Mouse (Mus musculus): ENCODE measurements around the gene Stra8. TPM values are rescaled to one million over a fixed set of nuclear protein-coding genes. Genes with fewer than 3 reads are reported as not detected.

Stra8 gene
- total and polyA plus RNA-seq, 2 experiments from 2014 or later = not detected

DNA sequence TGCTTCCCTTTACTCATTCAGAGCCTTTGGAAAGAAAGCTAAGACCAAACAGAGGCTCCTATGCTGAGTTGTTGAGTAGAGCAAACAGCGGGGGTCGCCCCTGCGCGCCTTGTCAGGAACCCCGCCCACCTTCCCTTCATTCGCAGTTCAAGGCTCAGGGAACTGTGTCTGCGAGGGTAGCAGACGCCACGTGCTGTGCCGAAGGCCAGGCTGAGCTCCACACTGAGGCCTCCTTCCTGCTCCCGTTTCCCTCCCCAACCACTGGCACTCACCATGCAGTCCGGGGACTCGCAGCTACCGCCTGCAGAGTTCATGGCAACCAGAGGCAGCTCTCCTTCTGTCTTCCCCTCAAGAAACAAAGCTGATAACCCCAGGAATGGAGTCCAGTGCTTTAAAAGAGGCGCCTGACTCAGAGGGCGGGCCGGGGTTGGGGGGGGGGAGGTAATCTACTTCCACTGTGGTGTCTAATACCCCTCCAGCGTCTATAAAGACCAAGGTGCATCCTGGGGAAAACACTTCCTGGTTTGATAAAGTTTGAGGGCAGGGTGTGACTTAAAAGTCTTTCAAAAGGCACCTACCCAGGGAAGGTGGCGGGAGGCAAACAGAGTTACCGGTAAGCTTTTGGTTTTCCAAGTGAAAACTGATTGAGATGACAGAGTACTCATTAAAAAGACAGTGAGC lies 68.3 kb downstream of the Stra8 start, which contains the start of gene Slc23a4:
Gene Slc23a4, minus strand, starts transcription at position 324 of the 681 bp plus-strand sequence.
- no peak for DNase-seq (ENCODE audit: low spot score)
- Histone ChIP-seq H3K36me3 (ENCODE audit: insufficient read depth, low read length) (no peaks in the 10 kb centered on the region), H3K27me3 (ENCODE audit: insufficient read depth, low read length) (no peaks in the 10 kb centered on the region), H3K27ac (ENCODE audit: low read depth, low read length) (no peak within 1 kb of the TSS), H3K4me2 (ENCODE audit: low read depth, low read length, poor library complexity, severe bottlenecking) (no peak within 1 kb of the TSS), H3K9ac (replicated peaks; ENCODE audit: low read length, poor library complexity, severe bottlenecking) (no peak within 1 kb of the TSS), H3K4me1 (ENCODE audit: insufficient read depth, low read length) (no peaks in the 10 kb centered on the region), H3K4me3 (ENCODE audit: low read depth, low read length) (no peak within 1 kb of the TSS), H3K9me3 (ENCODE audit: low read length) (no peaks in the 10 kb centered on the region)
- TF ChIP-seq CTCF (IDR thresholded peaks at IDR 0.05) = 0 out of 2 replicates have a peak, but pooled peaks have one; percentile 3
- WGBS = 10% methylated on average over 20 of the region's 20 CpGs
- no peak for ATAC-seq (ENCODE audit: low FRiP score)

Other genes with a start within 250 kb of the Stra8 start
- gene Agbl3, start 139.7 kb upstream of the Stra8 start, total RNA-seq (2014; rRNA removed) = 20.7 and 23.7 TPM in 2 replicates
- 23.3 and 25.0 TPM in 2 replicates for gene Agbl3, start 139.7 kb upstream of the Stra8 start, polyA plus RNA-seq (2015; fragmentation: Nextera tagmentation; extraction: Ambion mirVana)
- gene Tmem140, start 57.0 kb upstream of the Stra8 start, total RNA-seq (2014; rRNA removed) = 2.5 and 2.8 TPM in 2 replicates
- gene Tmem140, start 57.0 kb upstream of the Stra8 start, polyA plus RNA-seq (2015; fragmentation: Nextera tagmentation; extraction: Ambion mirVana) = 0.46 and 0.67 TPM in 2 replicates
- gene Cyren, start 42.1 kb upstream of the Stra8 start, total RNA-seq (2014; rRNA removed) = 2.8 and 6.0 TPM in 2 replicates
- 4.8 and 4.9 TPM in 2 replicates for gene Cyren, start 42.1 kb upstream of the Stra8 start, polyA plus RNA-seq (2015; fragmentation: Nextera tagmentation; extraction: Ambion mirVana)
- gene Wdr91, start 9.3 kb upstream of the Stra8 start, total RNA-seq (2014; rRNA removed) = 46.2 and 52.6 TPM in 2 replicates
- 17.7 and 19.1 TPM in 2 replicates for gene Wdr91, start 9.3 kb upstream of the Stra8 start, polyA plus RNA-seq (2015; fragmentation: Nextera tagmentation; extraction: Ambion mirVana)
- 1.1 and 1.2 TPM in 2 replicates for gene Slc23a4, start 68.2 kb downstream of the Stra8 start, total RNA-seq (2014; rRNA removed)
- 0.43 and 0.87 TPM in 2 replicates for gene Slc23a4, start 68.2 kb downstream of the Stra8 start, polyA plus RNA-seq (2015; fragmentation: Nextera tagmentation; extraction: Ambion mirVana)
- 28.4 and 33.9 TPM in 2 replicates for gene Cnot4, start 213.6 kb downstream of the Stra8 start, total RNA-seq (2014; rRNA removed)
- 28.0 and 29.9 TPM in 2 replicates for gene Cnot4, start 213.6 kb downstream of the Stra8 start, polyA plus RNA-seq (2015; fragmentation: Nextera tagmentation; extraction: Ambion mirVana)